Mouse (Mus musculus) kidney, postnatal 0 days (tissue): Measurements from ENCODE around the gene Tubb5. TPM values are rescaled to one million over a fixed set of nuclear protein-coding genes. Genes with fewer than 3 reads are reported as not detected.

ENCODE experiments used
- ATAC-seq: fragments of 200-750 bp; cut with Nextera tagmentation; replicated peaks from 2 replicates; pipeline ENCODE4 v1.8.0; 2017; ENCODE audit warnings: low read depth, moderate number of reproducible peaks, moderate TSS enrichment, moderate library complexity; ENCODE audit not compliant: low FRiP score
- DNase-seq: peaks from one replicate; pipeline ENCODE4 v3.0.0-alpha.2; 2016; ENCODE audit warnings: low spot score
- H3K27ac ChIP-seq: fragments of 300-500 bp; sonication (generic); 2 replicates; pipeline ENCODE4 v1.5.1; 2014; ENCODE audit warnings: mild to moderate bottlenecking
- H3K27me3 ChIP-seq: fragments of 300-500 bp; sonication (generic); 2 replicates; pipeline ENCODE4 v1.6.1; 2014; ENCODE audit warnings: low read length, mixed read lengths; ENCODE audit not compliant: insufficient read depth
- H3K36me3 ChIP-seq: fragments of 300-500 bp; sonication (generic); 2 replicates; pipeline ENCODE4 v1.6.1; 2014; ENCODE audit warnings: low read length, mixed read lengths; ENCODE audit not compliant: insufficient read depth
- H3K4me1 ChIP-seq: fragments of 300-500 bp; sonication (generic); replicated peaks from 2 replicates; pipeline ENCODE4 v1.6.1; 2014; ENCODE audit warnings: antibody characterized with exemption, low read length, mixed read lengths; ENCODE audit not compliant: insufficient read depth
- H3K4me2 ChIP-seq: fragments of 300-500 bp; sonication (generic); 2 replicates; pipeline ENCODE4 v1.6.1; 2014; ENCODE audit warnings: mild to moderate bottlenecking, low read length, moderate library complexity, mixed read lengths
- H3K4me3 ChIP-seq: fragments of 300-500 bp; sonication (generic); replicated peaks from 2 replicates; pipeline ENCODE4 v1.5.1; 2014; ENCODE audit warnings: low read depth, low read length
- H3K9ac ChIP-seq: fragments of 300-500 bp; sonication (generic); 2 replicates; pipeline ENCODE4 v1.6.1; 2014; ENCODE audit warnings: low read depth, low read length
- H3K9me3 ChIP-seq: fragments of 300-500 bp; sonication (generic); replicated peaks from 2 replicates; pipeline ENCODE4 v1.6.1; 2016; ENCODE audit warnings: low read length, inconsistent platforms, mixed read lengths
- CTCF ChIP-seq: IDR thresholded peaks from 2 replicates; pipeline ENCODE4 v1.5.1; 2016; ENCODE audit warnings: antibody characterized with exemption, low read depth, mild to moderate bottlenecking, moderate library complexity
- WGBS: fragments of 180-500 bp; shearing (Covaris S2); extraction: QIAGEN DNeasy Blood & Tissue Kit; methylation state at CpG from one replicate; pipeline ENCODE4 v1.1.7; 2014; 5-methylcytosine and 5-hydroxymethylcytosine counted together
- polyA plus RNA-seq: library from polyadenylated mRNA; unstranded; fragments of >200 nt; fragmentation: Nextera tagmentation; extraction: Ambion mirVana; gene quantifications from 2 replicates; pipeline ENCODE4 v1.2.1, GENCODE M21; 2015

Gene Tubb5
- polyA plus RNA-seq, 1 experiment from 2014 or later = 503 TPM

- H3K36me3 ChIP-seq = no peaks in the 10 kb centered on the region
- no peak for ATAC-seq
- no peaks in the 10 kb centered on the region for H3K4me1 ChIP-seq
- H3K9me3 ChIP-seq = no peaks in the 10 kb centered on the region
- WGBS = 70% methylated on average over 6 of the region's 6 CpGs
- no peak overlapping the region for H3K4me3 ChIP-seq
- TF ChIP-seq CTCF = no peak
- H3K9ac ChIP-seq = no peak overlapping the region
- H3K27me3 ChIP-seq = no peaks in the 10 kb centered on the region
- DNase-seq = no peak
- no peak overlapping the region for H3K4me2 ChIP-seq
- H3K27ac ChIP-seq = no peak overlapping the region
These were observed 42.5 kb downstream of the Tubb5 start for GRCm38 (mm10) chr17:35795656-35796055.

GRCm38 (mm10) chr17:35795099-35795498 is 43.0 kb downstream of the Tubb5 start:
- Histone ChIP-seq H3K9me3 (no peaks in the 10 kb centered on the region), H3K27ac (no peak overlapping the region), H3K4me3 (no peak overlapping the region), H3K4me1 (no peaks in the 10 kb centered on the region), H3K36me3 (no peaks in the 10 kb centered on the region), H3K4me2 (no peak overlapping the region), H3K9ac (no peak overlapping the region), H3K27me3 (no peaks in the 10 kb centered on the region)
- no peak for ATAC-seq
- WGBS = 39% methylated on average over 2 of the region's 2 CpGs
- no peak for TF ChIP-seq CTCF
- no peak for DNase-seq

GRCm38 (mm10) chr17:35792837-35793236 is 45.3 kb downstream of the Tubb5 start:
- H3K27ac ChIP-seq = no peak overlapping the region
- no peaks in the 10 kb centered on the region for H3K36me3 ChIP-seq
- H3K27me3 ChIP-seq = no peaks in the 10 kb centered on the region
- no peak overlapping the region for H3K9ac ChIP-seq
- DNase-seq (no peak), ATAC-seq (no peak)
- H3K4me2 ChIP-seq = no peak overlapping the region
- whole genome bisulfite sequencing = 81% methylated on average over 2 of the region's 2 CpGs
- no peak overlapping the region for H3K4me3 ChIP-seq
- TF ChIP-seq CTCF = no peak
- H3K4me1 ChIP-seq = no peaks in the 10 kb centered on the region
- H3K9me3 ChIP-seq = no peaks in the 10 kb centered on the region

- H3K4me3 ChIP-seq = no peak overlapping the region
- H3K36me3 ChIP-seq = no peaks in the 10 kb centered on the region
- ATAC-seq = no peak
- TF ChIP-seq CTCF = no peak
- H3K9ac ChIP-seq = no peak overlapping the region
- DNase-seq = no peak
- H3K4me1 ChIP-seq = no peaks in the 10 kb centered on the region
- WGBS = 90% methylated on average over 4 of the region's 4 CpGs
- H3K9me3 ChIP-seq = no peaks in the 10 kb centered on the region
- no peaks in the 10 kb centered on the region for H3K27me3 ChIP-seq
- H3K27ac ChIP-seq = no peak overlapping the region
- H3K4me2 ChIP-seq = no peak overlapping the region
These were observed 47.2 kb downstream of the Tubb5 start for GRCm38 (mm10) chr17:35790933-35791332.

- no peak for DNase-seq
- Histone ChIP-seq H3K9ac (no peak overlapping the region), H3K4me1 (no peaks in the 10 kb centered on the region), H3K4me3 (no peak overlapping the region), H3K27me3 (no peaks in the 10 kb centered on the region), H3K27ac (no peak overlapping the region), H3K36me3 (no peaks in the 10 kb centered on the region), H3K4me2 (no peak overlapping the region), H3K9me3 (no peaks in the 10 kb centered on the region)
- ATAC-seq = no peak
- no peak for TF ChIP-seq CTCF
- WGBS = 70% methylated on average over 3 of the region's 3 CpGs
These were observed 50.1 kb downstream of the Tubb5 start for GRCm38 (mm10) chr17:35788025-35788424.

- no peak for ATAC-seq
- H3K4me3 ChIP-seq = no peak overlapping the region
These were observed 50.6 kb downstream of the Tubb5 start for GRCm38 (mm10) chr17:35787493-35787892.

GRCm38 (mm10) chr17:35785140-35785539 is 53.0 kb downstream of the Tubb5 start:
- H3K9ac ChIP-seq = no peak overlapping the region
- no peak overlapping the region for H3K27ac ChIP-seq
- H3K36me3 ChIP-seq = no peaks in the 10 kb centered on the region
- no peaks in the 10 kb centered on the region for H3K9me3 ChIP-seq
- no peak for TF ChIP-seq CTCF
- H3K4me2 ChIP-seq = no peak overlapping the region
- no peaks in the 10 kb centered on the region for H3K4me1 ChIP-seq
- DNase-seq = no peak
- no peaks in the 10 kb centered on the region for H3K27me3 ChIP-seq
- 82% methylated on average over 4 of the region's 4 CpGs for WGBS
- ATAC-seq = no peak
- no peak overlapping the region for H3K4me3 ChIP-seq

More at GRCm38 (mm10) chr17:35787493-35787892, 50.6 kb downstream of the Tubb5 start:
- H3K9ac ChIP-seq = no peak overlapping the region
- no peaks in the 10 kb centered on the region for H3K27me3 ChIP-seq
- no peak overlapping the region for H3K4me2 ChIP-seq
- H3K9me3 ChIP-seq = no peaks in the 10 kb centered on the region
- no peaks in the 10 kb centered on the region for H3K4me1 ChIP-seq
- DNase-seq = no peak
- TF ChIP-seq CTCF = no peak
- no peak overlapping the region for H3K27ac ChIP-seq
- no peaks in the 10 kb centered on the region for H3K36me3 ChIP-seq
